Mouse (Mus musculus) lung, postnatal 0 days (tissue): Measurements from ENCODE around the gene Mgst3. TPM values are rescaled to one million over a fixed set of nuclear protein-coding genes. Genes with fewer than 3 reads are reported as not detected.

Experiments
- ATAC-seq: fragments of 200-750 bp; cut with Nextera tagmentation; 2 replicates; pipeline ENCODE4 v1.8.0; 2017; ENCODE audit warnings: moderate library complexity
- DNase-seq: peaks from one replicate; pipeline ENCODE4 v3.0.0-alpha.2; 2016; ENCODE audit warnings: low spot score
- H3K27ac ChIP-seq: fragments of 300-500 bp; sonication (generic); 2 replicates; pipeline ENCODE4 v1.5.1; 2014; ENCODE audit warnings: antibody characterized with exemption, mild to moderate bottlenecking, low read length, mixed read lengths
- H3K27me3 ChIP-seq: fragments of 300-500 bp; sonication (generic); replicated peaks from 2 replicates; pipeline ENCODE4 v1.6.1; 2014; ENCODE audit warnings: low read length, mixed read lengths; ENCODE audit not compliant: insufficient read depth
- H3K36me3 ChIP-seq: fragments of 300-500 bp; sonication (generic); 2 replicates; pipeline ENCODE4 v1.6.1; 2014; ENCODE audit warnings: low read length, mixed read lengths; ENCODE audit not compliant: insufficient read depth
- H3K4me1 ChIP-seq: fragments of 300-500 bp; sonication (generic); 2 replicates; pipeline ENCODE4 v1.6.1; 2014; ENCODE audit warnings: antibody characterized with exemption, low read depth, low read length, mixed read lengths; ENCODE audit not compliant: insufficient read depth
- H3K4me2 ChIP-seq: fragments of 300-500 bp; sonication (generic); replicated peaks from 2 replicates; pipeline ENCODE4 v1.6.1; 2014; ENCODE audit warnings: low read depth, mild to moderate bottlenecking, low read length, moderate library complexity, mixed read lengths
- H3K4me3 ChIP-seq: fragments of 300-500 bp; sonication (generic); 2 replicates; pipeline ENCODE4 v1.5.1; 2014; ENCODE audit warnings: low read depth, low read length
- H3K9ac ChIP-seq: fragments of 300-500 bp; sonication (generic); replicated peaks from 2 replicates; pipeline ENCODE4 v1.6.1; 2014; ENCODE audit warnings: low read depth, mild to moderate bottlenecking
- H3K9me3 ChIP-seq: fragments of 300-500 bp; sonication (generic); 2 replicates; pipeline ENCODE4 v1.6.1; 2016; ENCODE audit warnings: low read length, mixed read lengths
- CTCF ChIP-seq: IDR thresholded peaks from 2 replicates; pipeline ENCODE4 v1.5.1; 2016; ENCODE audit warnings: antibody characterized with exemption, mild to moderate bottlenecking
- EP300 ChIP-seq: IDR thresholded peaks from 2 replicates; pipeline ENCODE4 v1.6.1; 2016; ENCODE audit warnings: antibody characterized with exemption, mild to moderate bottlenecking, control low read depth
- WGBS: fragments of 180-500 bp; shearing (Covaris S2); extraction: QIAGEN DNeasy Blood & Tissue Kit; methylation state at CpG from one replicate; pipeline ENCODE4 v1.1.7; 2014; 5-methylcytosine and 5-hydroxymethylcytosine counted together
- polyA plus RNA-seq: library from polyadenylated mRNA; unstranded; fragments of >200 nt; fragmentation: Nextera tagmentation; extraction: Ambion mirVana; gene quantifications from 2 replicates; pipeline ENCODE4 v1.2.1, GENCODE M21; 2015

The Mgst3 gene
- 67.5 and 70.1 TPM in 2 replicates for polyA plus RNA-seq

- Histone ChIP-seq H3K4me1 (peaks cover 10% of the 10 kb centered on the region; the same call in 1 of the 2 replicates), H3K27ac (peak within 1 kb of the TSS; percentile 85), H3K4me3 (peak within 1 kb of the TSS; percentile 66), H3K9ac (peak within 1 kb of the TSS; percentile 55), H3K27me3 (no peaks in the 10 kb centered on the region), H3K4me2 (peak within 1 kb of the TSS; percentile 93), H3K9me3 (no peaks in the 10 kb centered on the region), H3K36me3 (no peaks in the 10 kb centered on the region)
- under 1% methylated on average over 43 of the region's 45 CpGs for WGBS
- peak; percentile 82 for TF ChIP-seq CTCF
- TF ChIP-seq EP300: peak; percentile 38
- DNase-seq: peak; percentile 97
- peak; percentile 97 for ATAC-seq
These were observed at the start of gene Mgst3 for GRCm38 (mm10) chr1:167393683-167394492. Mgst3 (minus strand) TSS chr1:167393841.

GRCm38 (mm10) chr1:167438231-167438885 lies 44.7 kb upstream of the Mgst3 start:
- WGBS: 69% methylated on average over 9 of the region's 9 CpGs
- no peak overlapping the region for H3K9ac ChIP-seq
- no peaks in the 10 kb centered on the region for H3K36me3 ChIP-seq
- no peak overlapping the region for H3K27ac ChIP-seq
- no peak for ATAC-seq
- no peak for TF ChIP-seq CTCF
- H3K4me1 ChIP-seq: no peaks in the 10 kb centered on the region
- no peaks in the 10 kb centered on the region for H3K9me3 ChIP-seq
- no peaks in the 10 kb centered on the region for H3K27me3 ChIP-seq
- no peak overlapping the region for H3K4me3 ChIP-seq
- no peak overlapping the region for H3K4me2 ChIP-seq
- DNase-seq: no peak

GRCm38 (mm10) chr1:167437091-167437490 lies 43.5 kb upstream of the Mgst3 start:
- Histone ChIP-seq H3K4me3 (no peak overlapping the region), H3K4me1 (no peaks in the 10 kb centered on the region), H3K27ac (no peak overlapping the region), H3K9ac (no peak overlapping the region), H3K4me2 (no peak overlapping the region), H3K36me3 (no peaks in the 10 kb centered on the region), H3K27me3 (no peaks in the 10 kb centered on the region), H3K9me3 (no peaks in the 10 kb centered on the region)
- WGBS: 64% methylated on average over 7 of the region's 7 CpGs
- TF ChIP-seq EP300: no peak
- TF ChIP-seq CTCF: no peak
- no peak for DNase-seq
- no peak for ATAC-seq

GRCm38 (mm10) chr1:167436186-167436975 lies 42.7 kb upstream of the Mgst3 start:
- Histone ChIP-seq H3K27me3 (no peaks in the 10 kb centered on the region), H3K27ac (no peak overlapping the region), H3K4me2 (no peak overlapping the region), H3K4me3 (no peak overlapping the region), H3K36me3 (no peaks in the 10 kb centered on the region), H3K9me3 (no peaks in the 10 kb centered on the region), H3K4me1 (no peaks in the 10 kb centered on the region), H3K9ac (no peak overlapping the region)
- DNase-seq: no peak
- WGBS: 69% methylated on average over 7 of the region's 7 CpGs
- TF ChIP-seq CTCF (no peak), EP300 (no peak)
- ATAC-seq: no peak

- Histone ChIP-seq H3K4me3 (no peak overlapping the region), H3K4me1 (no peaks in the 10 kb centered on the region), H3K36me3 (no peaks in the 10 kb centered on the region), H3K27ac (no peak overlapping the region), H3K9me3 (no peaks in the 10 kb centered on the region), H3K9ac (no peak overlapping the region), H3K27me3 (no peaks in the 10 kb centered on the region), H3K4me2 (no peak overlapping the region)
- WGBS: 76% methylated on average over 4 of the region's 4 CpGs
- DNase-seq (no peak), ATAC-seq (no peak)
- no peak for TF ChIP-seq EP300
- TF ChIP-seq CTCF: no peak
These were observed 41.3 kb upstream of the Mgst3 start for GRCm38 (mm10) chr1:167434931-167435330.
